Mouse (Mus musculus) v-Abl transformed pro-B cells (cell line): Measurements from ENCODE around the gene Aqp12.

Experiments used
- in situ Hi-C, 2 experiments: fragments of 400-800 bp; cut with MboI; formaldehyde crosslinking; loops; one replicate each; pipeline ENCODE4 v1.15.1; 2025; ENCODE audit not compliant: unreplicated experiment in 2 of 2

The Aqp12 gene

GRCm38 (mm10) chr1:93012103-93012585 lies 6.0 kb downstream of the Aqp12 start:
- in situ Hi-C loops = loop anchor here in 1 of 2 experiments (10.0 to 25.0 kb wide), 2 partner anchors 57 to 500 kb away; partner anchors contain the start of genes Farp2 and Gpr35

- in situ Hi-C loops = loop anchor here in 1 of 2 experiments (10.0 to 25.0 kb wide), 2 partner anchors 59 to 499 kb away; partner anchors contain the start of genes Farp2 and Gpr35
These were observed 7.2 kb downstream of the Aqp12 start for GRCm38 (mm10) chr1:93013367-93013766.

GRCm38 (mm10) chr1:93014460-93014859 lies 8.3 kb downstream of the Aqp12 start:
- in situ Hi-C loops = loop anchor here in 1 of 2 experiments (10.0 to 25.0 kb wide), 2 partner anchors 60 to 498 kb away; partner anchors contain the start of genes Farp2 and Gpr35

GRCm38 (mm10) chr1:93015136-93015535 lies 9.0 kb downstream of the Aqp12 start:
- in situ Hi-C loops = loop anchor here in 1 of 2 experiments (10.0 to 25.0 kb wide), 2 partner anchors 60 to 497 kb away; partner anchors contain the start of genes Farp2 and Gpr35

GRCm38 (mm10) chr1:93018716-93019115 lies 12.6 kb downstream of the Aqp12 start:
- in situ Hi-C loops = loop anchor here in 1 of 2 experiments (10.0 to 25.0 kb wide), 2 partner anchors 64 to 494 kb away; partner anchors contain the start of genes Farp2 and Gpr35

- in situ Hi-C loops = loop anchor here in 1 of 2 experiments (25.0 kb wide), 1 partner anchor 492 kb away; the partner anchor contains the start of gene Farp2
These were observed 14.5 kb downstream of the Aqp12 start for GRCm38 (mm10) chr1:93020602-93021001.

- in situ Hi-C loops = no loop called here
These were observed 20.5 kb downstream of the Aqp12 start for GRCm38 (mm10) chr1:93026600-93026999.

- in situ Hi-C loops = no loop called here
These were observed 23.3 kb downstream of the Aqp12 start for GRCm38 (mm10) chr1:93029387-93029786.

GRCm38 (mm10) chr1:93030060-93030459 lies 23.9 kb downstream of the Aqp12 start:
- in situ Hi-C loops = no loop called here

- in situ Hi-C loops = no loop called here
These were observed 25.1 kb downstream of the Aqp12 start for GRCm38 (mm10) chr1:93031199-93031598.

- in situ Hi-C loops = no loop called here
These were observed 27.9 kb downstream of the Aqp12 start for GRCm38 (mm10) chr1:93033989-93034388.

GRCm38 (mm10) chr1:93035981-93036380 lies 29.8 kb downstream of the Aqp12 start:
- in situ Hi-C loops = no loop called here

- in situ Hi-C loops = no loop called here
These were observed 40.1 kb downstream of the Aqp12 start for GRCm38 (mm10) chr1:93046153-93046789.

GRCm38 (mm10) chr1:93050071-93050470 lies 43.9 kb downstream of the Aqp12 start:
- in situ Hi-C loops = no loop called here

GRCm38 (mm10) chr1:93051124-93051833 lies 45.1 kb downstream of the Aqp12 start:
- in situ Hi-C loops = no loop called here
